Mouse (Mus musculus) testis, postnatal 14 days (tissue): ENCODE measurements at regions not wholly inside any gene's neighbourhood (a gene's known extent, or its start where the extent isn't known, plus 50 kb on each side); places are given as distances from the start of the nearest gene placed in this dataset.

Experiments
- DNase-seq: peaks from one replicate; pipeline ENCODE4 v3.0.0; 2021; ENCODE audit warnings: low spot score

DNA sequence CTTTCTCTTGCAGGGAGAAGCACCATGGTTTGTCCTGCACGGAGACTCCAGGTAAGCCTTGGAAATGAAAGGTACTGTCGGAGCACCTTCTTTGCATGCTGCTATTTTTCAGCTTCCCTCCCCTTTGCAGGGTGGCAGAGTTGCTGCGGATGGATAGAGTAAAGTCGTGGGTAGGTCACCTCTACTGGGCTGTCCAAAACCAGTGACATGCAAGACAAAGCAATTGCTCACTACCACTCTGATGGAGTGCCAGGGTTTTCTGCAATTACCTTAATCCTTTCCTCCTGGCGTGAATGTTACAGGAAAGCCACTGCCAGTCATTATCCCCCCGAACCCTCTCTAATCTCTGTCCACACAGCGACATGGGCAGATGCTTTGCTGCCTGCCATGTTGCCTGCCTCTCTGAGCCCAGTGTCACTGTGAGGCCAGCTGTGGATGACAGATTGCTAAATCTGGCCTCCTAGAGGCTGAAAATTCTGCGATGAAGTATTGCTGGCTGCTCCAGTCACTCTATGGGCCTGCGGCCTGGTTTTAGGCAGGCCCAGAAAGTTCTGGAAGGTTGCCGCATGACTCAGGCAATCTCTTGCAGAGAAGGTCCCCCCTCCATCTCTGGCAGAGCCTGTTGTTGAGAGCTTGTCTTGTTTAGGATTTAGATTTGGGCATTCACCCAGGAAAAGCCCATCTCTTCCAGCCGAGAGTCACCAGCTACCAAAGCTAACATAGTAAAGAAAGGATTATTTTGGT is 54.1 kb upstream of the Sod3 start:
- no peak for DNase-seq

DNA sequence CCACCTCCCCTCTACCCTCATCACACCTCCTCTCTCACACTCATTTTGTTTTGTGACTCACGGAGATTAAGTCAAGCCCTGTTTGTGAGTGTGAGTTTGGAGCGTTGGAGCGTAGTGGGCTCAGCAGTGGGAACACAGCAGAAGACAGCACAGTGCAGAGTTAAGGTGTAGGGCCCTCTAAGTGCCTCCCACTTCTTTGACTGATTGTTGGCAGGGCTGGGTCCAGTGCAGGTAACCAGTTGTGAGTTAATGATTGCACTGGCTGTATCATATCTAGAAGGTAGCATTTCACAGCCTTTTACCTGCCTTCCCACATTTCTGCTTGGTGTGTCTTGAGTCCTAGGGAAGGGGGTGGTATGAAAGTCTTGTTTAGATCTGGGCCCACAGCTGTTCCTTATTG is 67.3 kb upstream of the Sod3 start:
- no peak for DNase-seq

- no peak for DNase-seq
Observed at GRCm38 (mm10) chr5:52294466-52294865, 69.1 kb upstream of the Sod3 start.

DNA sequence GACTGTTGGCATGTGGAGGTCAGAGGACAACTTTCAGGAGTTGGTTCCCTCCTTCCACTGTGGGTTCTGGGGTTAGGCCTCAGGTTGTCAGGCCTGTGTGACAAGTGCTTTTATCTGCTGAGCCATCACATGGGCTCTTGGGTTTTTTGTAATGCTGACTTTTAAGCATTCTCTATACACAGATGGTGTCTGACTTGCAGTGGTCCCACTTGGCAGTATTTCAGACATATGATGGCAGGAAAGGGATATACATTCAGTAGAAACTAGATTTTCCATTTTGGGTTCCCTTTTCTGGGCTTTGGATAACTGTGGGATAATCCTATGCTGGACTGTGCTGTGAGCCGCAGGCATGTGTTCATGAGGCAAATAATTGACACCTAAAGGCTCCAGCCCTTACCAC is 75.3 kb upstream of the Sod3 start:
- no peak for DNase-seq

- DNase-seq: no peak
Observed at GRCm38 (mm10) chr5:52280871-52281270, 82.7 kb upstream of the Sod3 start.

DNA sequence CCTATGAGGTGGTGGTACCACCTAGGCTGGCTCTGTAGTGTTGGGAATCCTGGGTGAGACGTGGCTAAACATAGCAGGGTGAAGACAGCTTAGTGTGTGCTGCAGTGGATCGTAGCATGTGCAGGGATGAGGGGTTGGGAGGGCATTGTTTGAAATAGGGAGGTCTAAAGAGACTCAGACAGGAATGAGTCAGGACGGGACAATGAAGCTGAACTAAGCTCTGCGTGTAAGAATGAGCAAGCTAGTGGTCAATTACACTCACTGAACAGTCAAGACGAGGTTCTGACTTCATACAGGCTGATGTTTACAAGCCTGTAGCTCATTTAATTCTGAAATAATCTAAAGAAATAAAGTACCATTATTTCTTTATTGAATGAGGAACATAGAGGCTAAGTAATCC is 85.5 kb upstream of the Sod3 start:
- DNase-seq: no peak

DNA sequence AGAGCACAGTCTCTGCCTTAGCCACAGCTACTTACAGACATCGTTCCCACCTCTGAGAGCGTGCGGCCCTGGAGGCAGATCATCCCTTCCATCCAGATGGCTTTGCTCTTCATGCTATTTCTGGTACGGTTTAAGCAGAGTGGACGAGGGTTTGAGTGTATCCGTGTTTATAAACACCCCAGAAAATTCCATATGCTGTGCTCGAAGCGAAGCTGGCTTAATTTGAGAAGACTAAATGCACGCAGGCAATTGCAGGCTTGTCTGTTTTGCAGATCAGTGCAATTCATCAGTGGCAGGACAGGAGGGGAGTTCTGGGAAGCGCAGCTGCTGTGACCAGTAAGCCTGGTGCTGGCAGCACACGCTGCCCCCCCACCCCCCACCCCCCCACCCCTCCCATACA is 72.9 kb upstream of the Dhx15 start:
- DNase-seq: no peak

GRCm38 (mm10) chr5:52258075-52258474 is 67.8 kb upstream of the Dhx15 start:
- DNase-seq: no peak

DNA sequence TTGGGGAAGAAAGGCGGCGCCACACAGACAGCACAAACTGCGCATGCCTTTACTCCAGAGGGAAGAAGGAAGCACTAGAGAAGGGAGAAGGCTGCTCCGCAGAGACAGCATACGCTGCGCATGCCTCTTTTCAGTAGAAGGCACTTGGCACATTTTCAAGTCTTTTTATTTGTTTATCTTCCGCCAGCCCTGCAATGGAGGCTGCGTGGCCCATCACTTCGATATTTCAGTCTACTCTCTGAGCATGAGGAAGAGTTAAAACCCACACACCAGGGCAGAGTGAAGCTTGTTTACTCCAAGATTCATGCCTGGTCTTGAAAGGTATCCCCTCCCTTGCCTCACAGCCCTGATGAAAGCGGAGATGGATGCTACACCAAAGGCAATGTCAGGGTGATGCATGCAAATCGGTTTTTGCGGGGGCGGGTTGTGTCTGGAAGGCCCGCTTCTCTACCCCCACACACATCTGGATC is 64.3 kb upstream of the Dhx15 start:
- DNase-seq: peak; percentile 14

DNA sequence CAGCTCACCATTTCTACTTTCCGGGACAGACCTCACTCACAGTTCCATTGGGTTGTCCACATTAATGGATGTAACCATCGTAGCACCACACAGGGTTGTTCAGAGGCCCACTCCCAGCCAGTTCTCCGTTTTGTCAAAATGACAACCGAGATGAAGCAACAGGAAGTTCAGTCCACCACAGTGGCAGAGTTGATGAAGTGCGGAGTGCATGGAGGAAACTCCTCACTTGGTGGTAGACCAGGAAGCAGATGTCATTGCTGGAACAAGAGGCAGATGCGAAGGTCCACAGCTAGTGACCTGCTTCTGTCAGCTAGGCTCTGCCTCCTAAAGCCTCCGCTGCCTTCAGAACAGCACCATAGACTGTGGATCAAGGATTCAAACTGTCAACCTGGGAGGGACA is 59.5 kb upstream of the Dhx15 start:
- DNase-seq: no peak

DNA sequence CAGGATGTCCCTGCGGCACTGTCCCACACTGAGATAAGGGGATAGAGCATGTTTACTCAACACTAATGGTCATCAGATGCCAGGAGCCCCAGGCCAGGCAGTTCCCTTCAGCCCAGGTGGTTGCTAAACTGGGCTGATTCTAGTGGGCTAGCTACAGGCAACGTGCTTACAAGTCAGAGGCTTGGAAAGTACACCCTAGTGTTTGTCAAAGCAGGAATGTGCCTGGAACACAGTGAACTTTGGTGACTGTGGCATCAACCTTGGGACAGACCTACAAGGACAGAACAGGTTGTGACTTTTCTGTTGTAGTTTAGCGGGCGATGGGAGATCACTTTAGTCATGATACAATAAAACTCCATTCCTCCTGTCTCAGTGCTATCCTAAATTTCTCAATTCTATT is 53.6 kb upstream of the Dhx15 start:
- no peak for DNase-seq

GRCm38 (mm10) chr5:52242414-52242813 is 52.1 kb upstream of the Dhx15 start:
- no peak for DNase-seq

GRCm38 (mm10) chr5:52240540-52240939 is 50.2 kb upstream of the Dhx15 start:
- DNase-seq: no peak
